Mouse (Mus musculus): ENCODE measurements around the gene Dlx1. TPM values are rescaled to one million over a fixed set of nuclear protein-coding genes. Genes with fewer than 3 reads are reported as not detected.

The Dlx1 gene
- polyA plus RNA-seq, 1 experiment, result 0.28 TPM

DNA sequence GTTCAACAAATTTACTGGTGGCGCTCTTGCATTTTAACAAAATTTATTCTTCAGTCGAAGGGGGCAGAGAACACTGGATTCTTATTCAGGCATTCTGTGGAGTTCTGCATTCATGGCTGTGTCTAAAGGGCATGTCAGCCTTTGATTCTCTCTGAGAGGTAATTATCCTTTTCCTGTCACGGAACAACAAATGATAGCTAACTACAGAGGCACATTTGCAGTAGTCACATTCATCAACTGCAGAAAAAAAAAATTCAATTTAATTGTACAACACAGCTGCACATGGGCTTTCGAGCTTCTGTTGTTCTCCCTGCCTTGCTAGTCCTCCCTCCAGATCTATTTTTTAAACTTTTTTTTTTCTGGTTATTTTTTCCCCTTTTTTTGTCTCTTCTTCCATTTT lies 10.9 kb upstream of the Dlx1 start:
- H3K4me3 ChIP-seq (ENCODE audit: extremely low read depth, insufficient read depth, insufficient read length), result no peak overlapping the region
- no peaks in the 10 kb centered on the region for H3K36me3 ChIP-seq (ENCODE audit: control insufficient read depth, insufficient read depth, low read length)
- no peak overlapping the region for H3K27ac ChIP-seq (ENCODE audit: insufficient read depth, low read length)
- no peak for DNase-seq (ENCODE audit: low read depth in 1 of 2, low spot score in 2 of 2)
- no peaks in the 10 kb centered on the region for H3K27me3 ChIP-seq (ENCODE audit: control insufficient read depth, insufficient read depth, low read length)
- 90% methylated on average over 4 of the region's 4 CpGs for WGBS
- TF ChIP-seq CTCF (IDR thresholded peaks at IDR 0.05; ENCODE audit: extremely low read depth, insufficient read depth, insufficient read length, insufficient replicate concordance), result no peak
- no peaks in the 10 kb centered on the region for H3K4me1 ChIP-seq (ENCODE audit: control insufficient read depth, insufficient read depth, insufficient read length)

DNA sequence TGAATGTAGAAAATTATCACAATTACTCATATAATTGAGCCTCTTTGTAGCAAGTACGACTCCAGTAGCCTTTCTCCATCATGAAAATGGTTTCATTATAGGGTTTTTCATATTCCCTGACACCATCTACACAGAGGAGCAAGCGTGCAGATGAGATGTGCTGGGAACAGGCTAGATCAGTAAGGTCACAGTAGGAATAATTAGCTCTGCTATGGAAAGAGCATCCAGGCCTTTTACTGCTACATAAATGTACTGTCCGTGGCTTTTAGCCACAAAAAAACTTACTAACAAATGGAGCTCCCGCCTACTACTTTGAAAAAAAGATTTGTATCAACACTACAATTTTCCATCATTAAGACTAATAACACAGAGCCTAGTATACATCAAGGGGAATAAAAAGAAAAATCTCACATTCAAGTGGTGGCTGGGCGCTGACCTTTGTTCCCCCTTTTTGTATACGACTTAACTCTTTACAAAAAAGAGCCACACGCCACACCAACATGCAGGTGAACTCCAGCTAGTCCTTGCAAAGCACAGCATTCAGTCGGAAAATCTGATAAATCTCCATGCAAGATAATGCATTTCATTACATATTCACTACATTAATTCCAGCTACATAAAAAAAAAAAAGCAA lies 10.3 kb upstream of the Dlx1 start:
- 93% methylated on average over 8 of the region's 8 CpGs for WGBS
- Histone ChIP-seq H3K27me3 (ENCODE audit: control insufficient read depth, insufficient read depth, low read length) (no peaks in the 10 kb centered on the region), H3K4me3 (ENCODE audit: extremely low read depth, insufficient read depth, insufficient read length) (no peak overlapping the region), H3K27ac (ENCODE audit: insufficient read depth, low read length) (no peak overlapping the region), H3K4me1 (ENCODE audit: control insufficient read depth, insufficient read depth, insufficient read length) (no peaks in the 10 kb centered on the region), H3K36me3 (ENCODE audit: control insufficient read depth, insufficient read depth, low read length) (no peaks in the 10 kb centered on the region)
- DNase-seq (ENCODE audit: low read depth in 1 of 2, low spot score in 2 of 2), result no peak
- TF ChIP-seq POLR2A (IDR thresholded peaks at IDR 0.05; ENCODE audit: low read depth, low read length) (no peak), CTCF (IDR thresholded peaks at IDR 0.05; ENCODE audit: extremely low read depth, insufficient read depth, insufficient read length, insufficient replicate concordance) (no peak)

DNA sequence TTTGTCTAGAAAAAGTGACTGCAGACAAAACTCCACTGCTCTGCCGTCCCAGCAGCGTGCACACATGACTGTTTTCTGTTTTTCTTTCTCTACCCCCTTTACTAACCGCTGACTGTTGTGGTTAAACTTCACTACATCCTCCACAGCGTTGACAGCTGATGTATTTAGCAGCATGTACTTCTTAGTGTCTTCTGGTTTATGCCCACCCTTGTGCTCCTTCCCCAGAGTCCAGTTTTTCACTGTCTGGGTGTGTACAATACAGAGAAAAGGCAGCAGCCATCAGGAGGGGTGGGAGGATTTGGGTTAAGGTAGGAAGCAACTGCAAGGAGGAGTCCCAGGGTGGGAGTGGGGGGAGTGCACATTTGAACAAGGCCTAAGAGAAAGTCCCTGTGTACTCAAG lies 5.0 kb upstream of the Dlx1 start:
- Histone ChIP-seq H3K36me3 (ENCODE audit: control insufficient read depth, insufficient read depth, low read length) (no peaks in the 10 kb centered on the region), H3K4me1 (ENCODE audit: control insufficient read depth, insufficient read depth, insufficient read length) (no peaks in the 10 kb centered on the region; the same call in 1 of the 2 replicates), H3K27me3 (ENCODE audit: control insufficient read depth, insufficient read depth, low read length) (peaks cover 7% of the 10 kb centered on the region; the same call in 1 of the 2 replicates), H3K27ac (ENCODE audit: insufficient read depth, low read length) (no peak overlapping the region), H3K4me3 (ENCODE audit: extremely low read depth, insufficient read depth, insufficient read length) (no peak overlapping the region)
- 21% methylated on average over 4 of the region's 4 CpGs for WGBS
- no peak for DNase-seq (ENCODE audit: low read depth in 1 of 2, low spot score in 2 of 2)
- TF ChIP-seq POLR2A (IDR thresholded peaks at IDR 0.05; ENCODE audit: low read depth, low read length), result no peak
- TF ChIP-seq CTCF (IDR thresholded peaks at IDR 0.05; ENCODE audit: extremely low read depth, insufficient read depth, insufficient read length, insufficient replicate concordance), result no peak

DNA sequence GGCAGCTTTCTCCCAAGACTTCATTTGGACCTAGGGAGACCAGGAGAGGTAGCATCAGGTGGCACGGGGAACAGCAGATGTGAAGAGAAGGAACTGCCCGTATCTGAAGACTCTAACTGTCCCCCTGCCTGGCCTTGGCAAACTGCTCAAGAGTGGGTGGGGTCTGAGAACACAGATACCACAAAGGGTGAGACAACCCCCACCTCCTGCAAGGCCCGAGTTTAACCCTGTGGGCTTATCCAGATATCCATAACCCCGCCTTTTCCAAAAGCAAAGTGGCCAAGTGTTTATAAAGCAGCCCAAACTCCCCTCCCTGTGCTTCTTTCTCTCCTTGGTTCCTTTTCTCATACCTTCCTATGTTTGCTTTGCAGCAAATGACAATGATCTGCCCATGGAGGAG lies 4.5 kb upstream of the Dlx1 start:
- no peak for DNase-seq (ENCODE audit: low read depth in 1 of 2, low spot score in 2 of 2)

DNA sequence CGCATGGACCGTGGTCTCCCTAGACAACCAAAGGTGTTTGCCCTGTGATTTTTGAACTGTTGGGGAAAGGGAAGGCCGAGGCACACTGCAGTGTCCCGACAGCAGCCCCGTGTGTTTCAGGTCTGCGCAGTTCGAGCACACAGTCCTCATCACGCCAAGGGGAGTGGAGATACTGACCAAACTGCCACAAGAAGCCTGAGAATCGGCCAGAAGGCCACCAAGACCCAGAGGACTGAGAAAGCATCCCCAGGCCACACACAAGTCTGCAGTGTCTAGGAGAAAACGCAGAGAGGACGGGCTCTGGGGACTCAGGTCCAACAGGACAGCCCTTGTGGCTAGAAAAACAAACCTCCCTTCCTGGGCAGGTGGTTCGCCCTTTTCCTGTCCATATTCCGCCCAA lies 3.1 kb upstream of the Dlx1 start:
- 49% methylated on average over 13 of the region's 13 CpGs for WGBS

More for the DNA sequence above, 4.5 kb upstream of the Dlx1 start:
- Histone ChIP-seq H3K4me1 (ENCODE audit: control insufficient read depth, insufficient read depth, insufficient read length) (no peaks in the 10 kb centered on the region; the same call in 1 of the 2 replicates), H3K36me3 (ENCODE audit: control insufficient read depth, insufficient read depth, low read length) (no peaks in the 10 kb centered on the region), H3K4me3 (ENCODE audit: extremely low read depth, insufficient read depth, insufficient read length) (no peak overlapping the region), H3K27me3 (ENCODE audit: control insufficient read depth, insufficient read depth, low read length) (peaks cover 10% of the 10 kb centered on the region; the same call in 1 of the 2 replicates), H3K27ac (ENCODE audit: insufficient read depth, low read length) (no peak overlapping the region)
- 36% methylated on average over 4 of the region's 4 CpGs for WGBS
- no peak for TF ChIP-seq POLR2A (IDR thresholded peaks at IDR 0.05; ENCODE audit: low read depth, low read length)
- TF ChIP-seq CTCF (IDR thresholded peaks at IDR 0.05; ENCODE audit: extremely low read depth, insufficient read depth, insufficient read length, insufficient replicate concordance), result no peak

DNA sequence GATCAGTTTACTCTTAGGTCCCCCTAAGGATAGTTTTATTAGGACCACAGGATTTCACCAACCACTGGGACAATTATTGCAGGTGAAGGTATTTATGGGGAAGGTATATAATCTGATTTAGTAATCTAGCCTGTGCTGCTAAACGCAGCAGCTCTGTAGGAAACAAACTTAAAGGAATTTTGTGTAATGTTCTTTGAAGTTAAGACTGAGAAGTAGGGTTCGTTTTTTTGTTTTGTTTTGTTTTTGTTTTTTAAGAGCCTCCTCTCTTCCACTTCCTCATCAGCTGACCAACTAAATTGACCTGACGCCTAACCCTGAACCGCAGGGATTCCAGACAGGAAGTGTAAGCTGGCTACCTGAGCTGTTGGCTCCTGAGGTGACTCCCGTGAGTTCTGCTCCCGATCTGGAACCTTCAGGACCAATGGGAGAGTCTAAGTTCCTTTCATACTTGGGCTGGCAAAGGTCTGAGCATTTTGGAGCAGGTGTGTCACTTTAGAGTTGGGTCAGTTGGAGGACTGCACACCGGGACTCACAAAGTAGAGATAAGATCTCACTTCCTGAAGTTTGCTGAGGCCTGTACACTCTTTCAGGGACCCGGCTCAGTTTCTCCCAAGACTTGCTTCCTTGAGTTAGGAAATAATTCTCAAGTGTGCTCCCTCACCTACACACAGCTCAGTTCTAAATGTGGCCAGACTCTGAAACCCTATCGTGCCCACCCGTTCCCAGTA lies 1.2 kb upstream of the Dlx1 start:
- Histone ChIP-seq H3K27me3 (ENCODE audit: control insufficient read depth, insufficient read depth, low read length) (peaks cover 36% of the 10 kb centered on the region), H3K4me3 (ENCODE audit: extremely low read depth, insufficient read depth, insufficient read length) (no peak overlapping the region), H3K27ac (ENCODE audit: insufficient read depth, low read length) (no peak overlapping the region), H3K4me1 (ENCODE audit: control insufficient read depth, insufficient read depth, insufficient read length) (peaks cover 14% of the 10 kb centered on the region), H3K36me3 (ENCODE audit: control insufficient read depth, insufficient read depth, low read length) (no peaks in the 10 kb centered on the region)
- no peak for DNase-seq (ENCODE audit: low read depth in 1 of 2, low spot score in 2 of 2)
- TF ChIP-seq CTCF (IDR thresholded peaks at IDR 0.05; ENCODE audit: extremely low read depth, insufficient read depth, insufficient read length, insufficient replicate concordance) (no peak), POLR2A (IDR thresholded peaks at IDR 0.05; ENCODE audit: low read depth, low read length) (no peak)
- 8% methylated on average over 10 of the region's 10 CpGs for WGBS

More for the DNA sequence above, 3.1 kb upstream of the Dlx1 start:
- TF ChIP-seq POLR2A (IDR thresholded peaks at IDR 0.05; ENCODE audit: low read depth, low read length) (no peak), CTCF (IDR thresholded peaks at IDR 0.05; ENCODE audit: extremely low read depth, insufficient read depth, insufficient read length, insufficient replicate concordance) (no peak)
- DNase-seq (ENCODE audit: low read depth in 1 of 2, low spot score in 2 of 2), result no peak
- Histone ChIP-seq H3K27ac (ENCODE audit: insufficient read depth, low read length) (no peak overlapping the region), H3K27me3 (ENCODE audit: control insufficient read depth, insufficient read depth, low read length) (peaks cover 22% of the 10 kb centered on the region), H3K36me3 (ENCODE audit: control insufficient read depth, insufficient read depth, low read length) (no peaks in the 10 kb centered on the region), H3K4me1 (ENCODE audit: control insufficient read depth, insufficient read depth, insufficient read length) (peaks cover 9% of the 10 kb centered on the region), H3K4me3 (ENCODE audit: extremely low read depth, insufficient read depth, insufficient read length) (no peak overlapping the region)

Measured in spleen, adult 2 months (tissue).